Mouse (Mus musculus): ENCODE results near the gene Gm2564. TPM values are rescaled to one million over a fixed set of nuclear protein-coding genes. Genes with fewer than 3 reads are reported as not detected.
"Not testable (repeated sequence)": the region's sequence is repeated elsewhere in the genome, so short reads cannot be mapped to it uniquely, and the experiment has no call there.

The Gm2564 gene
- polyA plus RNA-seq (2016; fragmentation: Nextera tagmentation; extraction: Ambion mirVana) = not detected in 2 replicates

DNA sequence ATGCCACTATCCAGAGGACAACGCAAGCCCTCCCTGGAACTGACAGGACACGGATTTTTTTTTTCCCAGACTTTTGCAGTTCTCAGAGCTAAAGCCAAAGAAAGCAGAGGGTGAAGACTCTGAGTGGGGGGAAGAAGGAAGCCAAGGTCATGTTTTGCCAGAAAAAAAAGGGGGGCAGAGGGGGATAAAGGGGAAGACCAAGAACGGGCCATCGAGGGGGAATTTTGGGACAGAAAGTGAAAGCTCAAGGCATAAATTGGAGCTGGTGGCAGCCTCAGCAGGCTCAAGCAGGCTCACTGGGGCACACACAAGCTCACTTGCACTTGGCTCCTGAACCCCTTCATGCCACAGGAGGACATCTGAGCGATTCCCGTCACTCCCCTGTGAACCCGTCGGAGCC, at the start of gene Gm2564:
TSS of gene Gm2564 (plus strand) at position 301 of the 400 bp plus-strand sequence.
- H3K27me3 ChIP-seq (replicated peaks); H3K4me1 ChIP-seq: not testable (repeated sequence)
- WGBS = no CpG with 5 or more reads among the region's 8 CpGs

GRCm38 (mm10) chr4:42611895-42612294, 17.6 kb upstream of the Gm2564 start, which contains the start of gene Gm10591:
Gm10591 (plus strand) TSS chr4:42612195.
- H3K4me3 ChIP-seq; H3K9ac ChIP-seq; H3K9me3 ChIP-seq; H3K4me1 ChIP-seq; H3K27ac ChIP-seq; ATAC-seq (ENCODE audit: low FRiP score, low read depth); H3K36me3 ChIP-seq; H3K4me2 ChIP-seq (replicated peaks); H3K27me3 ChIP-seq (replicated peaks): not testable (repeated sequence)
- WGBS = no CpG with 5 or more reads among the region's 5 CpGs

More for the DNA sequence above, at the start of gene Gm2564:
- not testable (repeated sequence) for ATAC-seq (ENCODE audit: low FRiP score, low read depth); H3K4me2 ChIP-seq (replicated peaks); H3K9ac ChIP-seq; H3K4me3 ChIP-seq; H3K27ac ChIP-seq; H3K9me3 ChIP-seq; H3K36me3 ChIP-seq

DNA sequence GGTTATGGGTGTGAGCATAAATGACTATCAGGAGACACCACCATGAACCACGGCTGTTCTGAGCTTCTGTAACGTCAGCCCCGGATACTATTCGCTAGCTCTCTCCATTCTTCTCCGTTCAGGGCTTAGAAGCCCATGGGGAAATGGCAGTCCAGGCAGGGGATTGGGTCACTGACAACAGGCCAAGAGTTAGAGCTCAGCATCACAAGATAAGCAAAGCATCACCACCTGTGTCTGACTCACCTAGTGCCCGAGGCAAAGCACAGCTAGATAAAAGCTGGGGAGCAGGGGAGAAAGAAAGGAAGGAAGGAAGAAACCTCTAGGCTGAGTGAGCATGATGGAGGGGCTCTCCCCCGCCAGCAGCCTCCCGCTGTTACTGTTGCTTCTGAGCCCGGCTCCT, 25.4 kb downstream of the Gm2564 start, which contains the start of gene Ccl27b:
TSS of gene Ccl27b (plus strand) at position 301 of the 400 bp plus-strand sequence.
- not testable (repeated sequence) for H3K4me1 ChIP-seq; H3K9ac ChIP-seq; H3K4me2 ChIP-seq (replicated peaks); H3K36me3 ChIP-seq; H3K9me3 ChIP-seq; H3K27ac ChIP-seq; H3K27me3 ChIP-seq (replicated peaks); H3K4me3 ChIP-seq; ATAC-seq (ENCODE audit: low FRiP score, low read depth)
- no CpG with 5 or more reads among the region's 9 CpGs for WGBS

DNA sequence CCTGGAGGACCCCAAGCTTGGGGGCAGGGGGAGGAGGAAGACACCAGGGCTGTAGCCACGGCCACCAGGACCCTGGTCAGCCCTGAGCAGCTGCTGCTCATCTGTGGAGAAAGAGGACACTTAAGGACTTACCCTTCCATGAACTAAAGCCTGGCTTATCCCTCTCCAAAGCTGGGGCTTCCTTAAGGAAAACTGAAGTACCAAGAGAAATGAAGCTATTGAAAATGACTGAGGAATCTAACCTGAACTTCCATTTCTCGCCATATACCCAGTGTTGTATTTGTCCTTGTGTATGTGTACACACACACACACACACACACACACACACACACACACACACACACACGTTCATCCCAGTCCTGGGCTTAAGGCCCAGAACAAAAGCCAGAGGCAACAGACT, 32.3 kb downstream of the Gm2564 start, which contains the start of gene Il11ra2:
TSS of gene Il11ra2 (minus strand) at position 101 of the 400 bp plus-strand sequence.
- H3K9me3 ChIP-seq; H3K27ac ChIP-seq; H3K36me3 ChIP-seq; H3K27me3 ChIP-seq (replicated peaks); H3K4me3 ChIP-seq; H3K4me2 ChIP-seq (replicated peaks); ATAC-seq (ENCODE audit: low FRiP score, low read depth); H3K4me1 ChIP-seq; H3K9ac ChIP-seq: not testable (repeated sequence)
- WGBS = no CpG with 5 or more reads among the region's 3 CpGs

DNA sequence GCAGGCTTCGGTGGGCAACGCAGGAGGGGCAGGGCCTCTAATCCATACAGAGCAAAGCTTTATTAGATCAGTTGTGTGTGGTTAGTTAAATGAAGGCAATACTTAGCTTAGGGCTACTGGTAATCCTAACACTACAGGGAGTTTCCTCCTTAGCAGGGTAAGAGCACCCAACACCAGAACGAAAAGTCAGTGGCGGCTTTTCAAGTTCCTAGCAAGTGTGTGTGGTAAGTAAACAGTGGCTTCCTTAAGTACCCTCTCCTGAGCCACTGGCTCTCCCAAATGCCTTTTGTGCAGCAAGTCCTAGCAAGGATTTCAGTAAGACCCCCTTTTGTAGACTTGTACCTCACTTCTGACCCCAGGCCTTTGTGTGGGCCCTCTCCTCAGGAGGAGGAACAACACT, 45.9 kb downstream of the Gm2564 start:
- H3K36me3 ChIP-seq; H3K27ac ChIP-seq; H3K9me3 ChIP-seq; ATAC-seq (ENCODE audit: low FRiP score, low read depth); H3K27me3 ChIP-seq (replicated peaks); H3K9ac ChIP-seq; H3K4me2 ChIP-seq (replicated peaks); H3K4me3 ChIP-seq; H3K4me1 ChIP-seq: not testable (repeated sequence)
- no CpG with 5 or more reads among the region's 4 CpGs for WGBS

DNA sequence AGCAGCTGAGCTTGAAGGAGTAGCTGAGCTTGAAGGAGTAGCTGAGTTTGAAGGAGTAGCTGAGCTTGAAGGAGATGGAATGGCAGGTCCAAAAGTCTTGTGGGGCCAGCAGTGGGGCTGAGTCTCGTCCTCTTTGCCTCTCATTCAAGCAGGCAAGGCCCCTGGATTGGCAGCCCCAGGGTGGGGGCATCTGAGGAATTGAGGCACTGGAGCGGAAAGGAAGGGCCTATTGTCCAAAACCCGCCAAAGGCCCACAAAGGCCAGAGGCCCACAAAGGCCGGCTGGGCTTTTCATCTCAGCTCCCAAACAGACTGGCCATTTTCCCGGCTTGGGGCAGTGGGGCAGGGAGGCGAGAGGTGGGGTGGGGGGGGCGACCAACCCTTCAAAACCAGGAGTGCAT, 49.8 kb downstream of the Gm2564 start:
- not testable (repeated sequence) for H3K27me3 ChIP-seq (replicated peaks); H3K36me3 ChIP-seq; H3K4me2 ChIP-seq (replicated peaks); ATAC-seq (ENCODE audit: low FRiP score, low read depth); H3K9me3 ChIP-seq; H3K27ac ChIP-seq; H3K4me1 ChIP-seq; H3K4me3 ChIP-seq; H3K9ac ChIP-seq
- WGBS = no CpG with 5 or more reads among the region's 7 CpGs

DNA sequence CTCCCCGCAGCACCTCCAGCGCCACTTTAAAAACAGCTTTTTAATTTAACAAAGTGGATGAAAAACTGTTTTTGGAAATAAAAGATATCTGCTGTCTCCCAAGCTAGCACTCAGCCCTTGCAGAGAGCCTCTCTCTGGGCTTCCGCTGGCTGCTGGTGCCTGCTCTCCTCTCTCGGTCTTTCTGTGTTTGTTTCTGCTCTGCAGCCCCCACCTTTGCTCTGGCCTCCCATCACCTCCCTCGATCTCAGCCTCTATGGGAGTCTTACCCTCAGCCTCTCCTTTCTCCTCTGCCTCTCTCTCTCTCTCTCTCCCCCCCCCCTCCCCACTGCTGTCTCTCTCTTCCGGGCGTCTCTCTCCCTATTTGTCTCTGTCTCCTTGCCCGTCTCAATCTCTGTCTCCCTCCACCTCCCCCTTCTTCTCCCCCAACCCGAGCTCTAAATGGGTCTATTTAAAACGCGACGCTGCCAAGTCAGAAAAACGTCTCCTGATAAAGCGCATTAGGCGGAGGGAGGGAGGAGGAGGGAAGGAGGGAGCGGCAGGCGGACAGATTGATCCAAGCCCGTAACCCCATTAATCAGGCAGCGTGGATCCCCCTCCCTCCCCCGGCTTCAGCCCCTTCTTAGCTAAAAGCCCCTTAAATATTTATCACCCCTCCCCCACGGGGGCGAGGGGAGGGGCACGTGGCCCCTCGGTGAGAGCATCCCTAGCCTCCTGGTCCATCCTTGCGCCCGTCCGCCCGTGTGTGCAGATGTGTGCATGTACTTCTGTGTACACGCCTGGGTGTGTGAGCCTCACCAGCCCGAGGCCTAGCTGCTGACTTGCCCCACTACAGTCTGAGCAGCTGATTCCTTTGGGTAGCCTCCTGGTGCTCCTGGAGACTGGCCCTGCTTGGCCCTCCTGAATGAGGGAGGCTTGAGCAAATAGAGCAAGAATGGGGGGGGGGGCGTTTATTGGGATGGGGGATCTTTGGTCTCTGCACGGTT, 51.1 kb downstream of the Gm2564 start:
- H3K27me3 ChIP-seq (replicated peaks); H3K4me2 ChIP-seq (replicated peaks); H3K4me1 ChIP-seq; H3K9ac ChIP-seq; H3K27ac ChIP-seq; H3K4me3 ChIP-seq; H3K36me3 ChIP-seq; H3K9me3 ChIP-seq: not testable (repeated sequence)
- WGBS = no CpG with 5 or more reads among the region's 32 CpGs
- ATAC-seq (ENCODE audit: low FRiP score, low read depth) = peak; percentile 63

Other genes with a start within 250 kb of the Gm2564 start
- gene Gm21586, start 190.3 kb upstream of the Gm2564 start, polyA plus RNA-seq (2016; fragmentation: Nextera tagmentation; extraction: Ambion mirVana) = not detected in 2 replicates
- gene Gm2163, start 163.0 kb upstream of the Gm2564 start, polyA plus RNA-seq (2016; fragmentation: Nextera tagmentation; extraction: Ambion mirVana) = not detected in 2 replicates
- gene Fam205a2, start 101.5 kb upstream of the Gm2564 start, polyA plus RNA-seq (2016; fragmentation: Nextera tagmentation; extraction: Ambion mirVana) = 0.20 TPM in 1 of 2 replicates, not detected in the other
- not detected in 2 replicates for gene Gm10591, start 17.5 kb upstream of the Gm2564 start, polyA plus RNA-seq (2016; fragmentation: Nextera tagmentation; extraction: Ambion mirVana)
- gene Ccl27b, start 25.5 kb downstream of the Gm2564 start, polyA plus RNA-seq (2016; fragmentation: Nextera tagmentation; extraction: Ambion mirVana) = not detected in 2 replicates
- not detected in 2 replicates for gene Il11ra2, start 32.2 kb downstream of the Gm2564 start, polyA plus RNA-seq (2016; fragmentation: Nextera tagmentation; extraction: Ambion mirVana)
- 1.5 and 1.6 TPM in 2 replicates for gene 4930578G10Rik, start 105.8 kb downstream of the Gm2564 start, polyA plus RNA-seq (2016; fragmentation: Nextera tagmentation; extraction: Ambion mirVana)
- gene Ccl19, start 126.9 kb downstream of the Gm2564 start, polyA plus RNA-seq (2016; fragmentation: Nextera tagmentation; extraction: Ambion mirVana) = 0.36 TPM in 1 of 2 replicates, not detected in the other
- gene Ccl21a, start 144.3 kb downstream of the Gm2564 start, polyA plus RNA-seq (2016; fragmentation: Nextera tagmentation; extraction: Ambion mirVana) = 0.95 and 0.99 TPM in 2 replicates
- 0.05 and 0.14 TPM in 2 replicates for gene Fam205a1, start 224.2 kb downstream of the Gm2564 start, polyA plus RNA-seq (2016; fragmentation: Nextera tagmentation; extraction: Ambion mirVana)
- gene Gm12394, start 227.1 kb downstream of the Gm2564 start, polyA plus RNA-seq (2016; fragmentation: Nextera tagmentation; extraction: Ambion mirVana) = 0.80 and 0.82 TPM in 2 replicates
- gene Fam205c, start 244.5 kb downstream of the Gm2564 start, polyA plus RNA-seq (2016; fragmentation: Nextera tagmentation; extraction: Ambion mirVana) = 2.5 and 2.6 TPM in 2 replicates